In the genomic region with DNA sequence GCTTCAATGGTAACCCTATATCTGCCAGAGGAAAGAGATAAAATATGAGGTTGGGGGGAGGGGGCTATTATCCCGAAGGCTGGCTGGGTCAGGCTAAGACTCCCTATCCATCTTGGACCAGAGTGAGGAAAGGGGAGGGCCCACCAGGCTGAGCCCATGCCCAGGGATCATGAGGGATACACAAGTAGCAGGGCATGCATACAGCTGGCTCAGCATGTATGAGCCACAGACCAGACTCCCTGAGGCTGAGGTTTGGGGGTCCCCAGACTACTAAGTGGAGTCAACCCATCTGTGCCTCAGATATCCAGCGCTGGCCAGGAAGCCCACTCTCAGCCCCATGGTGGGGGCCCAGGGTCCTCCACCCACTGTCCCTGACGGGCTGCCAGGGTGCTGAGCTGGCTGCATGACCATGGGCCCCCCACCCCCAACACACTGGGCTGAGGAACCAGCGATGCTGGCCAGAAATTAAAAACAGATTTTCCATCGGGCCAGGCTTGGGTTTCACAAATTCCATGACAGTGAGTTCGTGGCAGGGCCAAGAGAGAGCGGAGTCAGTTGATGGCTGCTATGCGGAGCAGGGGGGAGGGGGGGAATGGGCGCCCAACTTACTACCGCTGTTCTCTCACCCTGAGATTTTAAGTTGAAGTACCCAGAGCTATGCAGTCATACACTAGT, we compare ENCODE assay signal across 8 mouse cellular contexts. TPM values are rescaled to one million over a fixed set of nuclear protein-coding genes. Genes with fewer than 3 reads are reported as not detected.
DNase-seq lines count a peak whose midpoint lies in the region; ATAC-seq lines count a peak whose summit lies in the region.

No protein-coding gene starts in this region.

- no peak overlapping the region for H3K4me3 ChIP-seq in heart, embryonic 13.5 days

- no peaks in the 10 kb centered on the region for H3K9me3 ChIP-seq in heart, embryonic 13.5 days

- 0 out of 2 replicates have a peak, but pooled peaks have one; percentile 12 for ATAC-seq in heart, embryonic 13.5 days (ENCODE audit: extremely low read depth, insufficient number of reproducible peaks, low FRiP score, low TSS enrichment)
- no peak for ATAC-seq in monocyte, adult 5-6 weeks (replicated peaks; ENCODE audit: insufficient number of reproducible peaks, low FRiP score, low TSS enrichment, poor library complexity, severe bottlenecking)

- peak; percentile 56 for DNase-seq in kidney, postnatal 10 days
- no peak for DNase-seq in kidney, postnatal 14 days
- peak; percentile 76 for DNase-seq in embryo, embryonic 11 days
- DNase-seq in lung, postnatal 10 days: peak; percentile 75
- DNase-seq in adrenal gland, postnatal 14 days: no peak
- no peak for DNase-seq in frontal cortex, postnatal 36 days (ENCODE audit: low spot score in 2 of 2)

- H3K4me1 ChIP-seq in heart, embryonic 13.5 days: peaks cover 83% of the 10 kb centered on the region

- peak overlapping the region; percentile 80 for H3K27ac ChIP-seq in heart, embryonic 13.5 days (replicated peaks)

- peaks cover 68% of the 10 kb centered on the region for H3K36me3 ChIP-seq in heart, embryonic 13.5 days

- peak overlapping the region; percentile 50 for H3K9ac ChIP-seq in heart, embryonic 13.5 days

- WGBS in heart, embryonic 13.5 days: 48% methylated on average over 10 of the region's 10 CpGs

- H3K27me3 ChIP-seq in heart, embryonic 13.5 days (replicated peaks): no peaks in the 10 kb centered on the region

- peak overlapping the region; percentile 41 for H3K4me2 ChIP-seq in heart, embryonic 13.5 days

RNA-seq across cellular contexts. Expression of gene Ttyh3, which starts 7.4 kb away (rescaled TPM):
- polyA plus RNA-seq in heart, embryonic 13.5 days (2015; fragmentation: Nextera tagmentation; extraction: Ambion mirVana): 25.0 and 25.4 TPM in 2 replicates
- 72.5 and 83.6 TPM in 2 replicates for total RNA-seq in adrenal gland, postnatal 14 days (2021)
- total RNA-seq in monocyte, adult 5-6 weeks (2017): 12.6 to 29.2 TPM (median 15.6 TPM) in 3 replicates

RNA-seq across cellular contexts. Expression of gene Lfng, which starts 34.3 kb away (rescaled TPM):
- 3.3 and 3.5 TPM in 2 replicates for polyA plus RNA-seq in heart, embryonic 13.5 days (2015; fragmentation: Nextera tagmentation; extraction: Ambion mirVana)
- total RNA-seq in adrenal gland, postnatal 14 days (2021): 13.7 and 26.8 TPM in 2 replicates
- total RNA-seq in monocyte, adult 5-6 weeks (2017): 274 to 469 TPM (median 297 TPM) in 3 replicates

Comparison
In these comparisons a context has a peak if more than half of its experiments do, and no peak if none do; other contexts are left out.
1. DNase-seq: peak in kidney, postnatal 10 days (single experiment), embryo, embryonic 11 days (single experiment) and lung, postnatal 10 days (single experiment); none in kidney, postnatal 14 days (single experiment), adrenal gland, postnatal 14 days (single experiment) and frontal cortex, postnatal 36 days (0 of 2).